Mouse (Mus musculus): ENCODE data around the gene Ddr2.
A peak's percentile ranks its signal among the peaks of the same experiment; 100 is the strongest.
"Not testable (repeated sequence)": the region's sequence is repeated elsewhere in the genome, so short reads cannot be mapped to it uniquely, and the experiment has no call there.

The Ddr2 gene

DNA sequence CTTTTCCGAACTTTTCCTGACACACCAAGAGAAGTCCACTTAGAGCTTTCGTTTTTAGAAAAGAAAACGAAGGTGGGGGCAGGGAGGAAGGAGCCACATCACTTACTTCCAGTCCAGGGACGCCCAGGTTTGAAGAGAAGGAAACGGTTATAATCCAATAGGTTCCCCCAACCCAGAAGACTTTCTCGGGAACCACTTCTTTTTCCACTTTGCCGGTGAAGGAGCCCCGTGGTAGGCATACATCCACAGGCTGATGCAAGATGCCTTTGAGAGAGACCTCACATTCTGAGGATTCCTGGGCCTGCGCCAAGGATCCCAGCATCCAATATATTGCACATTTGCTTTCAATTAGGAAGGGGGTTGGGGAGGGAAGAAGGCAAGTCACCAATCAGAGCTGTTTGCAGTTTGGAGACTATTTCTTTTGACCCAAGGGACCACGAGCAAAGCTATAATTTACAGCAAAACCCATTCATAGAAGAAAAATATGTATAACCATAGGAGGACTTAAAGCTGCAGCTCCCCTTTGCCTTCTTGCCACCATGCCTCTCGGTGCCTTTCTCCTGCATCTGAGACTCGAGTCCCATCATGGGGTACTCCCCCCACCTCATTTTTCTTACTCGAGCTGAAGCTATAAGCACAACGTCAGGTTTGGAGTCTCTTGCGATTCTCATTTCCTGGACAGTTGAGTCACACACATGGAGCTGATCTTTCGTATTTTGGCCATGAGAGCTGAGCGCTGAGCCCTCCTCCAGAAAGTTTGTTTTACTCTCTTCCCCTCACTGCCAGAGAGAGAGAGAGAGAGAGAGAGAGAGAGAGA, at the start of gene Ddr2:
Gene Ddr2 (minus strand): TSS at position 247 of the 817 bp plus-strand sequence.
- peak; percentile 19 for DNase-seq (ENCODE audit: low spot score)

DNA sequence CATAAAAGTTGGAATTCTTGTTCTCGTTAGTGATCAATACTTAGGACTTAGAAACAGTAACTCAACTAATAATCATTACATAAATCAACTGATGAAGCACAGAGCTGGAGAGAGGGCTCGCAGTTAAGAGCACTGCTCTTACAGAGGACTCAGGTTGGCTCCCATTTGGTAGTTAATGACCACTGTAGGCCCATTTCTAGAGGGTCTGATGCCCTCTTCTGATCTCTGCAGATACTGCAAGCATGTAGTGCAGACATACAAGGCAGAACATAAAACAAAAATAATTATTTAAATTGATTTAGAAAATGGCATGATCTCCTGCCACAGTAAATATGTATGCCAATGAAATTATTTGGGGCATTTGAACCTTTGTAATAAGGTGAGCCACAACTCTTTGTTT, 49.1 kb upstream of the Ddr2 start:
- no peak for DNase-seq (ENCODE audit: low spot score)

DNA sequence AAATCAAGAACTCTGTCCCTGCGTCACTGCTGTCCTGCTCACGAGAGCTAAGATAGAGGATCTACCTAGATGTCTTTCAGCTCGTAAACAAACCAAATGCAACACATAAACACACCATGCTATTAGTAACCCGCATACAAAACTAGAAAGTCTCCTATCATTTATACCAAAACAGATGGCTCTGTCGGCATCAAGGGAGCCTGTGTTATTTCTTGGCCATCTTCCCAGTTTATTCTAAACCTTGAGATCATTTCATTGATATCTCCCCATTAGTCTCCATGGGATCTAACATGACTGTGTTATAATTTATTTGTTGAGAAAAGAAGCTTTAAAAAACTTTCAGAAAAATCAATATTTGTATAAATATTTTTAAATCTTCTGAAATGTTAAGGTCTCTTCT, 45.2 kb upstream of the Ddr2 start:
- DNase-seq (ENCODE audit: low spot score): no peak

DNA sequence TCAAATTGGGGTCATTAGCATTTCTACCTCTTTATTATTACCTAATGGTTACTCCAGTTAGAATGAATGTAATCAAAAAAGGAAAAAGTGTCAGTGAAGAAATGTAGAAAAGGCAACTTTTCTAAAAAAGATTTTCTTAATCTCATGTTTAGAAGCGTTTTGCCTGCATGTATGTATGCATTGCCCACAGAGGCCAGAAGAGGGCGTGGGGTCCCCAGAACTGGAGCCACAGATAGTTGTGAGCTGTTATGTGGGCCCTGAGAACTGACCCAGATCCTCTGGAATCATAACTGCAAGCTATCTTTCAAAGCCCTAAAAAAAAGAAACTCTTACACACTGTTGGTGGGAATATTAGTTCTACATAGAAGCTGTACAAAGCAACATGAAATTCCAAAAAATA, 44.7 kb upstream of the Ddr2 start:
- DNase-seq (ENCODE audit: low spot score): no peak

DNA sequence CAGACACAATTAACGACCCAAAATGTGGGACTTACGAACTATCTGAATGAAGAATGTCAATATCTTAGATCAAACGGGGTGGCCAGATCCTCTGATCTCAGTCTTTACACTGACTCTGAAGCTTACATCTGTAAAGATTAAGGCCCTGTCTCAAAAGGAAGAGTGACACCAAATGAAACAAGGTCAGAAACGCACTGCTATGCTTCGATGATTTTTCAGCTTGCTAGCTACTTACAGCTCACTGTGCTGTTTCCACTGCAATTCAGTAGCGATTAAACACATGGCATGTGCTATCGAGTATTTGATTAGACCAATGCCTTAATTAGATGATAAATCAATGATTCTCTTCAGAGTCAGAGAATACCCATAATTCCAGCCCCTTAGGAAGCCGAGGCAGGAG, 43.4 kb upstream of the Ddr2 start:
- no peak for DNase-seq (ENCODE audit: low spot score)

DNA sequence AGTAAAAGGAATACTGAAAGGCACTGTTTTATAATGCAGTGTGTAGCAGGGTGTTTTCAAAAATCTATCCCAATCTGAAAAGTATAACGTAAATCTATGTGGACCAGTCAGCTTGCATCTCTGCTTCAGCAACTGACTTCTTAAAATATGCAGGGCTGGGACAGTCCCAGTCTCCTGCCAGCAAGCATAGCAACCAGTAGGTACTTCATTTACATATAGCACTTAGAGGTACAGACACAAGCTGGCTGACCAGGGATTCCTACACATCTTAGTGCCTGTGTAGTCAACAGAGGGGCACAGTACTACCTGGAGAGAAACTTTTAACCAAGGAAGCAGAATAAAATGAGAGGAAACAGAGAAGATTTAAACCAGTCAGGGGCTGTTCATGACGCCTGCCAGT, 42.0 kb upstream of the Ddr2 start:
- no peak for DNase-seq (ENCODE audit: low spot score)

DNA sequence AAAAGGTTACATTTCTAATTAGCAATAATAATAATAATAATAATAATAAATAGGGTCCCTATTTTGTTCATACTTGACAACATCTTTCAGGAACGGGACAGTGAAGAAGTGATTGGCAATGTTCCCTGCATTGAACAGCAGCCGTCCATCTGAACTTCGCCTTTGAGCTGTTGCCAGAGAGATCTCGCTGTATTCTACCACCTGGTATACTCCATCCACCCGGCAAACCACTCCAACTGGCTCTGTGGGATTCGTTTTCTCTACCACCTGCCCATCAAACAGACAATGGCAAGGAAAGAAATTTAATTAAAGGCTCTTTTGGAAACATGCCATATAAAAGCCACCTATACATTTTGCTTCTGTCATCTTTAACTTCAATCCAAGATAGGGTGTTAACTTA, 40.3 kb upstream of the Ddr2 start:
- no peak for DNase-seq (ENCODE audit: low spot score)

DNA sequence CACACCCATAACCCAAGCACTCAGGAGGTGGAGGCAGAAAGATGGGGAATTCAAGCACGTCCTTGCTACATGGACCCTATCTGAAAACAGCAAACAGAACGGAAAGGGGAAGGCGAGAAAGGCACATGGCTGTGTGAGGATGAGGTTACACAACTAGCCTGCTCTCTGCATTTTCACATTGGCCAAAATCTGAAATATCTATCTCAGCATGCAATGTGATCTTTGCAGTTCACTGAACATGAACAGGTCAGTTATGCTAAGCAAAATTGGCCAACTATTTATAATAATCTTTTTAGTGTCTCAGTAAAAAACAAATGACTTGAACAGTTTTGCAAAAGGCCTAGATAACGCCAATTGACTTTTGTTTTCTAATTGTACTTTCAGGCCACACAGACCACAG, 39.2 kb upstream of the Ddr2 start:
- DNase-seq (ENCODE audit: low spot score): no peak

DNA sequence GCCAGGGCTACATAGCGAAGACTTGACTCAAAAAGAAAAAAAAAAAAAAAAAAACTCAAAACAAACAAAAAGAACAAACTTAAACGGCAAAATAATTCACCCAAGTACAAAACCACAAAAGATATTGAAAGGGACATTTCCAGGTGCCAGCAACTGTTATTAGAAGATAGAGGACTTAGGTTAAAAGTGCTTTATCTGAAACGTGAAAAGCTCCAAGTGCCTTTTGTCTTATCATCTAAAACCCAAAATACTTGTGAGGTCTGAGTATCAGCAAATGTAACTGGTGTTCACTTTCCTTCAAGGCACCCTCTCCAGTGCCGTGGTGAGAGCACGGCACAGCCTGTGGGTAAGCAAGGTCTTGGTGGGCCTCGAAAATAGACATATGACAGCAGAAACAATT, 38.0 kb upstream of the Ddr2 start:
- DNase-seq (ENCODE audit: low spot score): no peak

DNA sequence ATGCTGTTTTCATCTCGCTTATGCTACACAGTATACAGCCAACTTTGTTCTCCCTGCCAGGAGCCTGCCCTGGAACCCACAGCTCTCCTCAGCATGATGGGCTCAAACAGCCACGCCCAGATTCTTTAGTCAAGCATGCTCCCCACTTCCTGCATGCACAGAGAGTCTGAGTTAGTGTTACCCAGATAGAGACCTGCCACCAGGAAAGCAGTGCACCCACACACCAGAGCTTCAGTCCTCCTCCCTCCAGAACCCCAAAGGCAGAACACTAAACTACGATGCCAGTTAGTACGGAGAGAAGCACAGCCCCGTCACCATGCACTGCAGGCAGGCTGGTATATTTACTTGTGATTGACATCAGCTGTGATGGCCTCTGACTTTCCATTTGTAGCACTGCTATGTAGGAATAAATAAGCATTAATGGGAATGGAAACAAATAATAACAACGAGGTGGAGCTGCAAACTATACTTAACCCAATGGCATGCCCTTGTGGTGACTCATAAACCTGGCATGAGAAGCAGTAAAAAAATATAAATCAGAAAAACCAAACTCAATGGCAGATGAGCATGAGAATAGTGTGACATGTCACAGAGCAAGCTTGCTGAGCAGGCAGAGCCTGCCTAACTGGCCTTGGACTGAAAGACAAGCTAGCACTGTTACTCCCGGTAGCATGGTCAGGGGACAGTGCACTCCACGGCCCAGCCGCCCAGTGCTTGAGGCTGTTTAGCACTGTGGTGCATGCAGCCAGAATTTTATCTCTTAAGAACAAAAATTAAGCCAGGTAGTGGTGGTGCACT, 37.3 kb upstream of the Ddr2 start:
- DNase-seq (ENCODE audit: low spot score): no peak

DNA sequence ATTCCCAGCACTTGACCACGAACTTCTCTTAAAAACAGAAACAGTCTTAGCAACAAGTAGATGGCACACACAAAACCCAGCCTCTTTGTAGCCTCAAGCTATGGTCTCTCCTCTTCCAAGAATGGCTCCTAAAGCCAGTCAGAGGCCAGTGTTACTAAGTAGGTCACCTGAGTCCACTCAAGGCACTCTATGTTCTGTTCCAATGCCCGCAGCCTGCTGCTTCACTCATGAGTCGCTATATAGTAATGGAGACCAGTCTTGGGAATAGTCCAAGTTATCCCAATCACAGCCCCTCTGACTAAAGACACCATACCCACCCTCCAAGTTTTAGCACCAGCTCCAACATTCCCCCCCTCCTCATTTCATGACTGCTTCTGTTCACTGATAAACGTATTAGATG, 35.0 kb upstream of the Ddr2 start:
- no peak for DNase-seq (ENCODE audit: low spot score)

DNA sequence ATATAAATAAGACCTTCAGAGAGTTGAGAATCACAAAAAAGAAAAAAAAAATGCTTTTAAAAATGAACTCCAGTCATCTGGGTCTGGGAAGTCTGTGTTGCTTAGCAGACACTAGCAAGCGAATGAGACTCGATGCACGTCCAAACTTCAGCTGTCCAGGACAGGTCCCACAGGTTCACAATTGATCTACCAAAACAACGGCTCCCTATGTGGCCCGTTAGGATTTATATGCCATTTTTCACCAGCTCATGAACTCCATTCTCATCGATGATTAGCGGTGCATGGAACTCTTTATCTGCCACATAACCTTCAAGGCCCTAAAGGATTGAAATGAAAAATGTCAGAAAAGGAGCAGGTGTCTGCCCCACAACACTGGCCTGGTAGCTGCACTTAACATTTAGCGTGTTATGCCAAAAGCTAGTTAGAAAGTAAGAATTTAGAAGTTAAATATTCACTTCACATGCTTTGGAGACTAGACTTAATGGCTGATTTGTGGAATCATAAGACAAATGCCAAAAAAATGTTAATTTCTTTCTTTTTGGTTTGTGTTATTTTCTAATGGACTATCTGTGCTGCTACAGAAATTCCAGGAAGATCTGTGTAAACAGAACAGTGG, 31.8 kb upstream of the Ddr2 start:
- no peak for DNase-seq (ENCODE audit: low spot score)

DNA sequence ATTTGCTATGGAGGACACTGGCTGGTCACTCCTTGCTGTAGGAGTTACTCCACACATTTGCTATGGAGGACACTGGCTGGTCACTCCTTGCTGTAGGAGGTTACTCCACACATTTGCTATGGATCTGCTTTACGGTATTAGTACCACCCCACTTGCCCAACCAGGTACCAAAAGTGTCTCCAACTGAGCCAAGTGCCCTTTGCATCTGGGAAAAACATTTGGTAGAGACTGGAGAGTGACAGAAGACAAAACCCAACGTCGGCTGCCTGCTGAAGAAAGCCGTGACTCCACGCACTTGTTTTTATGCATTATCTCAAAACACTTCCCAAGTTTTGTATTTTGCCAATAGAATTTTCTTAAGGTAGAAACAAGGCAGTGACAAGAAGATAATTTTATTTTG, 31.1 kb upstream of the Ddr2 start:
- DNase-seq (ENCODE audit: low spot score): no peak

DNA sequence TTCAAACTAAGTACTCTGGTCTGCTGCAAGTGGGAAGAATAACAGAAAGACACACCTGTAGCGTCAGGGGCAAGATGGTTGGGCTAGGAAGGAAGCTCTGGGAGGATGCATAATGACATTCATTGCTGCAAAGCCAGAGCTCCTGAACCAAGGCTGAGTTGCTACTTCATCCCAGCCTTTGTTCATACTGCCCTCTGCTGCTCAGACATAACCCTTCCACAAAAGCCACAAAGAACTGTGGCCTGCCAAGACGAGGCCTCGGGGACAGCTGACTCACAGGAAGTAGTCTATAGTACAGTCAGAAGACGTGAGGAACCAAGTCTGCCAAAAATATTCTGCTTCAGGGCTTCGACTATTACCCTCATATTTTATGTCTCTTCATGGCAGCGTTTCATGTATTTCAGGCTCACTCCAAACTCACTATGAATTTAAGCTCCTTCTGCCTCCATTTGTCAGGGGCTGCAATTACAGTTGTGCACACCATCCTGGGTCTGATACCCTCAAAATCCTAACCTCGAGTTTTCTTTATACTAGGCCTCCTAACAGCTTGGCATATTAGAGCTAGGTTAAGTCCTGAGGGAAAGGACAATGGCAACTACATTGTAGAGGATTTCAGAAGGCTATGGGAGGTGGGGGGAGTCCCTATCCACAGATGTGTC, 25.9 kb upstream of the Ddr2 start:
- peak; percentile 50 for DNase-seq (ENCODE audit: low spot score)

DNA sequence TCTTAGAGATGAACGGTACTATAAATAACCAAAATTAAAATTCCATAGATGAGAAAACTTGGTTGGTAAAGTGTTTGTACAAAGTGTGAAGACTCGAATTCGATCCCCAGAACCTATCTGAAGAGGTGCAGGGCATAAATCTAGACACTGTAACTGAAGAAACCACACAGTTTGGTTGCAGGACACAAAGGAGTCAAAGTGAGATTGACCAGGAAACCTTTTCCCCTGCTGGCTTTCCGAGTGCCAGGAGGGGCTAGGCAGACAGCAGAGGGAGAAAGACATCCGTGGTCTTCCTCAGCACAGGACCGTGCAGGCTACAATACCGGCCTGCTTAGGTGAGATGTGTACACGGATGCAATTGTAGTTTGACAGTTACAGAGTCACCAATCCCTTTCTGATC, 23.7 kb upstream of the Ddr2 start:
- DNase-seq (ENCODE audit: low spot score): no peak

DNA sequence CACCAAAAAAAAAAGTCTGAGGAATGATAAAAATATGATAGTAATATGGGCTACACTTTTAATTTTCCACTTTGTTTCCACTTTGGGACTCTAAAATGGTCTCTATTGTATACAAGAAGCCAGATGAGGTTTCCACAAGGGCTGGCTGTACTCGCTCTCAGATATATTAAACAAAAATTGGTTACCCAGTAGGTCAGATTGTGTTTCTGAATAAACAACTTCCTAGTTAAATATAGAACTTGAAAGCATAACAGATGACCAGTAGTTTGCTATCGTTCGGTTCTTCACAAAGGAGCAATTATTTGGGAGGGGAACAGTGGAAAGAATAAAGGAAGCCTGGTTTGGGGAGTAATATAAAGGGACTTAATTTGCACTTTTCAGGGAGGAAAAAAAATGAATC, 20.4 kb upstream of the Ddr2 start:
- DNase-seq (ENCODE audit: low spot score): no peak

DNA sequence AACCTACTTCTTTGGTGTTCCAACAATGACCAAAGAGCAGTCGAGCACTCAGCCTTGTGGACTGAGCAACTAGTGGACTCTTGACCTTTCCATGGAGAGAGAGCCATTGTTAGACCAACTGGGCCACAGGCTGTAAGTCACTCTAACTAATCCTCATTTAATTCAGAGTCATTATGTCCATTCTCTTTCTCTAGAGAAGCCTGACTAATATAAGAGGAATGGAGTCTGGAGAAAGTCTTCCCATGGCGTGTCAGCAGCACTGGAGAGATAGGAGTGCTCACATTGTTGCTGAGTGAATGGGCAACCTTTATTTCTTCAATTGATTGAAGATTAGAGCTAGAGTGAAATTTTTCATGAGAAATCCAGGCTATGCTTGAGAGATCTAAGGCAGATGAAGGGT, 14.1 kb upstream of the Ddr2 start:
- DNase-seq (ENCODE audit: low spot score): no peak

DNA sequence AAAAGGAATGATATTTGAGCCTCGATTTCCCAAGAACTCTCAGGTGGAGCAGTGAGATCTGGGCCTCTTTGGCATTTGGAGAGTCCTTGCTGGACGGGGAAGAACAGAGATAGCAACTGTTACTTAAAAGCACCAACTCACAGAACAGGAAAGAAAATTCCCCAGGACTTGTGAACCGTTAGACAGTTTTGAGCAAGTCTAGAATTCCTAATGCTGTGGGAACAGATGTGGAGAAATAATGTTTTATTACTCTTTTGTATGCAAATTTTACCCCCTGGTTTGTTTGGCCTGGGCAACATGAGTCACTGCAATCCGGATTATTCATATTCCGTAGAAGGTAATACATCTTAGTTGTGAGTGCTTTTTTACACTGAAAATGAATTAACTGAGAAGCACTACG, 3.1 kb upstream of the Ddr2 start:
- DNase-seq (ENCODE audit: low spot score): no peak

DNA sequence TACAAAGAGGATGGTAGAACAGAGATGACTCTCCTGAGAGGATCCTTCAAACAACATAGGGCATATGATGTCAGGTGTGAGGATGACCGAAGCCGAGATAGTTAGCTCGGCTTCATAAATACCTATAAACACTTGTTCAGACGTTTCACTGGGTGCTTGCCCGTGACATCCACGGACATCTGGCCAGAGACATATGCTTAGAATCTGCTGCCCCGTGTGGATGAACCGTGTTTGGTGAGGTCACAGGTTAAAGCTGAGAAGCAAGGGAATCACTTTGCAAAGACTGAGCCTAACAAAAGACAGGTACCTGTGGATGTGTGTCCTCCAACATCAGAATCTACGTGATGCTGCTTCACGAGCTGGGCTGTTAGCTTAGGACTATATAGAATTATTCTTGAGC, 1.7 kb upstream of the Ddr2 start:
- DNase-seq (ENCODE audit: low spot score): no peak

DNA sequence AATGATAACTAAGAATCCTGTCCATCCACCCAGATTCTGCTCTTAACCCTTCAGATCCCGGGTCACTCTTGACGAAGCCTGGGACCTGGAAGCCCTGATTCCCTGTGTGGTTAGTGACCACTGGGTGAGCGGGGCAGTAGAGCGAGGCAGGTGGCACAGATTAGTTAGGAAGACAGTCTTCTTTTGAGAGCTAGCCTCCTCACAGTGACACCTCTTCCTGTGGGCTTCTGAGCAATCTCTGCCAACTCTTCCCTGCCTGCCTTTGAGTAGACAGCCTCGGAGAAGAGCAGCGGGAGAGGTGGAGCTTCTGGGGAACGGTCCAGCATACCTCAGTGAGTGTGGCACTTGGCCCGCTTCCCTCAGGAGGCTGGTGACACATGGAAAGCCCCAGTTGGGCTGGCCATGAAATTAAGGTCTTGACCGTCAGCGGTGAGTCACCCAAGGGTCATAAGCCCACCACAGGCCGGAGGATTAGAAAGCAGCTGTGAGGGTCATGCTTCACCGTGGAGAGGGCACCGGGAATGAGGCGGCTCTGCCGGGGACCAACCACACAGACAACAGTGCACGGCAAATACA, 1.2 kb upstream of the Ddr2 start:
- DNase-seq (ENCODE audit: low spot score): no peak

DNA sequence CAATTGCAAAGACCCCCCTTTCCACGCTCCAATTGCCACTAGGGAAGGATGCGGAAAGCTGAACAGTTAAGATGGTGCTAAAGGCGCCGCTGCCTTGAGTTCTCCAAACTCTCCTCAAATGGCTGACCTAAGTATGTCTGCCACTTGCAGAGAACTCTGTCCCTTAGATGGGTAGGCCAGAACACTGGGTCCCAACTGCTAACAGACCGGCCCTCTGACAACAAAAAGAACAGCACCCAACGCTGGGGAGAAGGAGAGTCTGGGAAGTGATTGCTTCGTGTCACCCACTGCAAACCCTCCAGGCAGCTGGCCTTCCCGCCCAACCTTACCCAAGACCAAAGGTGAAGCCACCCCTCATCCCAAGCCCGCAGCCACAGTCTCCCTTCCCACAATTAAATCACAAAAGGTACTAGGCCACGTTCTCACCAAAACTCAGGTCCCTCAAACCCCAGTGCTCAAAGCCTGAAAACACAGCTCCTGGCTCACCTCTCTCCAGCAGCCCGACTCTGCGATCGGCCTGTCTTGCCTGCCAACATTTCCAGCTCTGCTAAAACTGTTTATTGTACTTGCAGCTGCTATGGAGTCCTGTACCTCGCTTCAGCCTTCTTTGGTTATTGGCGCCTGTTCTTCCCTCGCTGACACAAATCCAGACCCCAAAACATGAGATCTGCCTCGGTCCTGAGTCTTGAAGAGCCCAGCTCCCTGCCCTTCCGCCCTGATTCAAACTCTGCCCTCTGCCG, 616 bp downstream of the Ddr2 start:
- no peak for DNase-seq (ENCODE audit: low spot score)

DNA sequence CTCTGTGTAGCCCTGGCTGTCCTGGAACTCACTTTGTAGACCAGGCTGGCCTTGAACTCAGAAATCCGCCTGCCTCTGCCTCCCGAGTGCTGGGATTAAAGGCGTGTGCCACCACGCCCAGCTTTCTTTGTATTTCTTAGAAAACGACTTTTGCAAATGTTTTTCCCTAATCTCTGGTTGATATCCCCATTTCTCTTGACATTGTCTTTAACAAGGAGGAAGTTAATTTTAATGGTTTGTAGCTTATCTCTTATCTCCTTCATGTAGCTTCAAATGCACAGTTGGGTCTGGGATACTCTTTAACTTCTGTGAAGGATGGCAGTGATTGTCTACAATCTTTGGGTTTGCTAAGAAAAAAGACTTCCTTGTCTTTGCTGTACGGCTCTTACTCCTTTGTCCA, 7.7 kb downstream of the Ddr2 start:
- not testable (repeated sequence) for DNase-seq (ENCODE audit: low spot score)
